Mouse (Mus musculus) kidney, postnatal 4 days (tissue): ENCODE measurements around the gene Schip1.

ENCODE experiments used
- DNase-seq, 2 experiments: peaks; one replicate each; pipeline ENCODE4 v3.0.0; 2021; ENCODE audit warnings: mixed read lengths in 2 of 2

The Schip1 gene

DNA sequence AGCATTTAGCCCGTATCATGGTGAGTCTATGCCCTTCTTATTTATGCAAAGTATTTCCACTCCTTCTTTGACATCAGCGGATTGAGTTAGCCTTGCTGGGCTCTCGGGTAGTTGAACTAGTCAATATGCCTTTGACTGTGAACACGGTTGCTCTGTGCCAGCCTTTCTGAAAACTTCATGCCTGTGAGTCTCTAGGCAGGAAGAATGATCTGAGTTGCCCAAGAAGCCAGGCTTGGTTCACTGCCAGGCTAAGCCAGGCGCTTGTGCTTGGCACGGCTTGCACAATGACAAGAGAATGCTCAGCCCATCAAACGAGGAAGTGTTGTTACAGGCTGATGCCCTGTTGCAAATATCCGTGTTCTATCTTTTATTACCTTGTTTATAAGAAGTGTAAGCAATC is 499.3 kb downstream of the Schip1 start:
- no peak for DNase-seq

DNA sequence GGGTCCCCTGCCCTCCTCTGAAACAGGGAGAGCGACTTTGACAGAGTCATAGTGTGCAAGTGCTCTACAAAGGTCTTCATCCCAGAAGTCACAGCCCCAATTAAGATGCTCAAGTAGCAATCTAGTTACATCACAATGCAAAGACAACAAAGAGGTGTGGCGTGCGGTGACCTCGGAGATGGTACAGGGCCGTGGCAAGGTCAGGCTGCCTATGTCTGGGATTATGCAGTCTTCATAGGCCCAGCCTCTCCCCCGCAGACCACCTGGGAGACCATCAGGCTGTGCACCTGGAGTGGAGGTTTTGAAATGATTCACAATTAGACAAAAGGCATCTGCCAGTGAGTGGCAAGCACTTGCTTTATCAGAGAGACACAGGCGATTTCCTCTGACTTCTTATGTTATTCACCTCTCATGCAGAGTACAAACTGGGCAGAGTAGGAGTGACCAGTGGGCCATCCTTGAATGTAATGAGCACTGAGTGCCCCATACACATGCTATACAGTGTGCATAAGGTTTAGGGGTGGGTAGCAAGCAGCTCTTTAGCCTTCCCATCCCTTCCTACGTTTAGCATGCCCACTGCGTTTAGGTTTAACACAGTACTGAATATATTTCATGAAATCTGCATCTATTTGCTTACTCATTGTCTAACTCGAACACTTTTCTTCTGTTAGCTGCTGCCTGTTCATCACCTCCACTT is 500.5 kb downstream of the Schip1 start:
- DNase-seq: no peak

- no peak for DNase-seq
Measured at GRCm38 (mm10) chr3:68565675-68566055, 501.1 kb downstream of the Schip1 start.

- no peak for DNase-seq
Measured at GRCm38 (mm10) chr3:68567581-68567980, 503.0 kb downstream of the Schip1 start.

DNA sequence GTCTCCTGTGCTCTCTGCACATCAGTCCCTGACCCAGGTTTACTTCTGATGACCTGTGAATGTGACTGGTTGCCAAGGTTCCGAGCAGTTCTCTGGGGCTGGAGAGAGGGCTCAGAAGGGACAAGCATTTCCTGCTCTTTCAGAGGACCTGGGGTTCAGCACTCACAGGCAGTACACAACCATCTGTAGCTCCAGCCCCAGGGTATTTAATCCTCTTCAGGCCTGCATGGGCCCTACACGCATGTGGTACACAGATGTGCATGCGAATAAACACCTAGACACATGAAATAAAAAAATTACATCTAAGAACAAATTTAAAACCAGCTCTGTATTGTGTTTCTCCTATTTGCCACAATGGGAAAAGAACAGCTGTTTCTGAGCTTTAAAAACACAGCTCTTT is 503.5 kb downstream of the Schip1 start:
- no peak for DNase-seq

DNA sequence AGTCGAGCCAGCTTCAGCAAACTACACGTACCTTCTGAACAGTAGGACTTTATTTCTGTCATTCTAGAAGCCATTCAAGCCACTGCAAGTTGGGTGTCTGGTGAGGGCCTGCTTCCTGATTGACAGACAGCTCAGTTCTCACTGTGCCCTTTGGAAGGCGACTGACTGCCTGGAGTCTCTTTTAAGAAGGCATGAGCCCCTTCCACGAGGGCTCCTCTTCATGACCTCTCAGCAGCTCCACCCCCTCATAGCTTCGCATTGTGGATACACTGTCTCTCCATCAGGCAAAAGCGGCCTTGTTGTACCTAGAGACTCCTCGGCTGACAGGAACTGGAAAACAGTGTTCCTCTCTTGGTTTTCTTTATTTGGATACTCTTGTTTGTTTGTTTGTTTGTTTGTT is 504.1 kb downstream of the Schip1 start:
- no peak for DNase-seq

- no peak for DNase-seq
Measured at GRCm38 (mm10) chr3:68570319-68570718, 505.7 kb downstream of the Schip1 start.

DNA sequence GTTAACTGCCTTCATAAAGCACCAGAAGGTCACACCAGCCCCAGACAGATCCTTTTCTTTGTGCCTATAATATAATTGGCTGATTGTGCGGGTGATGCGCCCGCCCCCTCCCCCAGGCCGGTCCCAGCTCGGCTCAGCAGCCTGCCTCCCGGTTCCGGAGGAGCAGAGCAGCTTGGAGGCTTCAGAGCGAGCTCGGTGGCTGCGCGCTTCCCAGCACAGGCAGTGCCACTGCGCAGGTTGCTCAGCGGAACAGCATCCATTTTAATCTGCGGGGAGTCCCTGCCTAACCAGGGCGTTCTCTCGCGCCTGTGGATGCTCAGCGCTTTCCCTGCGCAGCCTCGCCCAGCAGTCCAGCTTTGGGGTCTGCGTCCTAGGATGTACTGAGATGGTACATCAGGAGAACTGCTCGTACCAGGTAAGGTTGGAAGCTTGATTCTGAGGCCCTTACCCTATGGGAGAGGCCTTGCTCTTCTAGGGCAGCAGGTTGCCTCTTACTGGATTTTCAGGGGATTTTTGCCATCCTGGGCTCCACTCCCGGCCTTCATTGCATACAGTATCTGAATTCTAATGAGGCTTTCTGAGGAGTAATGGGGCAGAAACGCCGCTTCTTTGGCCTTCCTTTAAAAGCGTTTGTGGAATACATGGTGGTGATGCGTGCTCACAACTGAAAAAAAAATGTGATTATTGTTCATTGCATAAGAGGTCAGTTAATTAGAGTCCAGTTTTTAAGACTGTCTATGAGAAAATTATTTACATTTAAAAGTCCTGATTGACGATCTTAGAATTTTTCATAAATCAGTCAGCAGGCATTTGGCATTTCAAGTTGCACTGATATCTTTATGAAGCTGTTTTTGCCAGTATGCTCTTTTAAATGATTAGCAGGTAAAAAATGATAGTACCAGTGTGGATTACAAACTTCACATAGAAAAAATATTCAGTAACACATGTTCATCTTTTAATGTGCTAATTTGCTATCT is 507.9 kb downstream of the Schip1 start:
- peak; percentile 73 to 83 for DNase-seq

DNA sequence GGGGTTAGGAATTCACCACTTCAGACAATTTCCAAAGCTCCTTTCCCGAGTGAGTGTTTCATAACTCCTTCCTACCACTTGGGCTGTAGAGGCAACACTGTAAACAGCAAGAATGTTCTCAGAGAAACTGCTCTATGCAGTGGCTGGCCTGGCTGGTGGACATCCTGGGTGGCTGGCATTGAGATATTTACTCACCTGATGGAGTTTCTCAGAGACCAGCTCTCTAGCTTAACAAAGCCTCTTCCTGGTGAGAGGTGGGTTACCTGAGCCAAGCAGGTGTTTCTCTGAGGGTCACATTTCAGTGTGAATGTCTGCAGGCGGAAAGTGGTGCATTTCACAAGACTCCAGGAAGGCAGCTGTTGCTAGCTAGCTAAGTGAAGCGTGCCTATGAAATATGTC is 508.6 kb downstream of the Schip1 start:
- no peak for DNase-seq

- DNase-seq: no peak
Measured at GRCm38 (mm10) chr3:68574097-68574496, 509.5 kb downstream of the Schip1 start.

DNA sequence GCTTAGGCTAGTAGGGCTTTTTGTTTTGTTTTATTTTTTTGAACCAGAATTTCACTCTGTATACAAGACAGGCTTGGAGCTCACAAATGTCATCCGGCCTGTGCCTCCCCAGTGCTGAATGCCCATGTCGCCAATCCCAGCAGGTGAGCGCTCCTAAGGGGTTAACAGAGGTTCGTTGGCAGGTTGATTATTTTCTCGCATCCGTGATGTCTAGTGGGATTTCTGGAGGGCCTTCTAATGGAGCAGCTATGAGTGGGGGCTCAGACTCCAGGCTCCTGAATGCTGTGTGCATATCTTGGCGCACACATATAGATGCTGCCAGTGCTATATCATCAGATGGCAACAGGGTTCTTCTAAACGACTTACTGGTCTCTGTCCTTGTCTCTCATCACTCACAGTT is 510.0 kb downstream of the Schip1 start:
- DNase-seq: no peak

- no peak for DNase-seq
Measured at GRCm38 (mm10) chr3:68575636-68576340, 511.2 kb downstream of the Schip1 start.

DNA sequence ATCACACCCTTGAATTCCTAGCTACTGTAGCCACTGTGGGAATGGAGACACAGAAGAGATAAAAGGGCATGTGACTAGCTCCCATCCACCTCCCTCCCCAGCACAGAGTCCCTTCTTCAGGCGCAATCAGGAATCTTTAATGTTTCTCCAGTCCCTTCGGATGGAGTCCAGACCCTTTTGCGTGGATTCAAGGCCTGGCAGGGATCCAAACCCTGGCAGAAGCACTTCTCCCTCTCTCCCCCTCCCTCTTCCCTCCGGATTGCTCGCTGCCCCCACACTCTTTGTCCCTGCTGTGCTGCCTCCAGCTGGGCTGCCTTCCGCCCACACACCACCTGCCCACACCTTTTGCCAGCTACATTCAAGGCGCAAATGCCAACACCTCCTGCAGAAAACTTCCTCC is 511.8 kb downstream of the Schip1 start:
- DNase-seq: peak; percentile 65 to 78

DNA sequence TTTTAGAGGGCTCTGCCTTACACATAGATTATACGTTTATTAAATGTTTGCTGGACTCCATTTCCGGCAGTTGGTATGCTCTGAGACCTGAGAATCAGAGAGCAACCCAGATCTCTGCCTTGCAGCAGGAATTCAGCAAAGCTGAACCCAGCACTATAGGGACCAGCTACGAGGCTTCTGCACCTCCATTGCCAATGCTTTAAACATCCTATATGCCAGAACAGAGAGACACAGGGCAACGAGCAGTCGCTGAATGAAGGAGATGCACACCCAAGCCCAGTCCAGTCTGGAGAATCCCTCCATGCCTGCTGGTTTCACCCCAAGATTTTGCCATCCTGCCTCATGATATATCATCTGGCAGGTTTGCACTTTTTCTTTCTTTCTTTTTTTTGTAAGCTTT is 512.3 kb downstream of the Schip1 start:
- DNase-seq: no peak

DNA sequence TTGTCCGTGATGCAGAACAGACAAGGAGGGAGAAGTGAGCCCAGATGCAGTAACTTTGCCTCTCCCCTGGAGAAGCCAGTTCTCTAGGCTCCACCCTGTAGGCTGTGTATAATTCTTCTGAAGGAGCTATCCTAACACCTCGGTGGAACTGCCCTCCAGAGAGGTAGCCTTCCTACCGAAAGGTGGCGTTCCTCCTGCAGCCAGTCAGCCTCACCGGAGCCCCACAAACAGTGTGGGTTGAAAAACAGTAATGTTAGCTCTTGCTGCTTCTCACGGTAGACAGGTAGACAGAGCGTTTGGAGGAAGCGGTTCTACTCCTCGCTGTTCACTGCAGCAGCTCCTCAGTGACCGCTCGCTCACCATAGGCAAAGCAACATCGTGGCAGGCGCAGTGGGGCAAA is 517.0 kb downstream of the Schip1 start:
- no peak for DNase-seq

- no peak for DNase-seq
Measured at GRCm38 (mm10) chr3:68582103-68582740, 517.6 kb downstream of the Schip1 start.

- DNase-seq: peak; percentile 62 to 70
Measured at GRCm38 (mm10) chr3:68583031-68583693, 518.6 kb downstream of the Schip1 start.

- no peak for DNase-seq
Measured at GRCm38 (mm10) chr3:68583771-68584511, 519.3 kb downstream of the Schip1 start.

GRCm38 (mm10) chr3:68585213-68585612 is 520.6 kb downstream of the Schip1 start:
- DNase-seq: no peak

DNA sequence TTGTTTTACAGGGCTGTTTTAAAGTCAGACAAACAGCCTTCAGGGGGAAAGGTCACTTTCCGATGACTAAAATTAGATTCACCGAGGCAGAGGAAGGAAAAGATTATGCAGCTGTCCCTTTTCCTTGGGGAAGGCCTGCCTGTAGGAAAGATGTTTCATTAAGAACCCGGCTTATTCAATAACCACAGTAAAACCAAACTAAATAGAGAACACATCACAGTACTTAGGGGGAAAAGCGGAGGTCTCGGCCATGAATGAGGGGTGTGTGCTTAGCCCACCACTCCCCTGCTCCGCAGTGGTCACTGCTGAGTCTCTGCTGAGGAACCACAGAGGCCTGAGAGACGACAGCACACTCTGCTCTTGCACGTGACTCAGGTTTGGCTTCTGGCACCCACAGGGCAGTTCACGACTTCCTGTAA is 522.1 kb downstream of the Schip1 start:
- DNase-seq: peak in 1 of 2 experiments; percentile 52

GRCm38 (mm10) chr3:68587567-68588245 is 523.1 kb downstream of the Schip1 start:
- DNase-seq: no peak
